Mouse (Mus musculus) thymus, postnatal 0 days (tissue): ENCODE results near the gene Olfr744. TPM values are rescaled to one million over a fixed set of nuclear protein-coding genes. Genes with fewer than 3 reads are reported as not detected.
"Not testable (repeated sequence)": the region's sequence is repeated elsewhere in the genome, so short reads cannot be mapped to it uniquely, and the experiment has no call there.

ENCODE experiments used
- DNase-seq: peaks from one replicate; pipeline ENCODE4 v3.0.0-alpha.2; 2015; ENCODE audit warnings: low spot score
- polyA plus RNA-seq: library from polyadenylated mRNA; unstranded; fragments of >200 nt; fragmentation: Nextera tagmentation; extraction: Ambion mirVana; gene quantifications from 2 replicates; pipeline ENCODE4 v1.2.1, GENCODE M21; 2015

The Olfr744 gene
- polyA plus RNA-seq: not detected in 2 replicates

GRCm38 (mm10) chr14:50614579-50614978 is at the start of gene Olfr744:
Gene Olfr744 (plus strand): TSS chr14:50614879.
- DNase-seq: no peak

GRCm38 (mm10) chr14:50573056-50573455 is 41.6 kb upstream of the Olfr744 start:
- not testable (repeated sequence) for DNase-seq

- DNase-seq: no peak
Observed at GRCm38 (mm10) chr14:50639088-50639487, 24.4 kb downstream of the Olfr744 start, which contains the start of gene Olfr745. Gene Olfr745 (plus strand): TSS chr14:50639388.

- DNase-seq: no peak
Observed at GRCm38 (mm10) chr14:50646783-50647182, 32.1 kb downstream of the Olfr744 start, which contains the start of gene Olfr746. Gene Olfr746 (plus strand): TSS chr14:50647083.

Other genes with a start within 250 kb of the Olfr744 start
- gene Olfr736, start 233.7 kb upstream of the Olfr744 start, polyA plus RNA-seq: not detected in 2 replicates
- not detected in 2 replicates for gene Olfr738, start 207.3 kb upstream of the Olfr744 start, polyA plus RNA-seq
- gene Olfr739, start 196.3 kb upstream of the Olfr744 start, polyA plus RNA-seq: not detected in 2 replicates
- gene Olfr740, start 169.3 kb upstream of the Olfr744 start, polyA plus RNA-seq: not detected in 2 replicates
- not detected in 2 replicates for gene Olfr741, start 142.1 kb upstream of the Olfr744 start, polyA plus RNA-seq
- not detected in 2 replicates for gene Olfr742, start 111.3 kb upstream of the Olfr744 start, polyA plus RNA-seq
- not detected in 2 replicates for gene Olfr743, start 93.0 kb upstream of the Olfr744 start, polyA plus RNA-seq
- gene Olfr745, start 24.5 kb downstream of the Olfr744 start, polyA plus RNA-seq: not detected in 2 replicates
- gene Olfr746, start 32.2 kb downstream of the Olfr744 start, polyA plus RNA-seq: not detected in 2 replicates
- not detected in 2 replicates for gene Olfr747, start 78.3 kb downstream of the Olfr744 start, polyA plus RNA-seq
- not detected in 2 replicates for gene Olfr748, start 92.5 kb downstream of the Olfr744 start, polyA plus RNA-seq
- gene Olfr749, start 130.2 kb downstream of the Olfr744 start, polyA plus RNA-seq: not detected in 2 replicates
- gene Ttc5, start 170.6 kb downstream of the Olfr744 start, polyA plus RNA-seq: 72.4 and 80.8 TPM in 2 replicates
- not detected in 2 replicates for gene Ccnb1ip1, start 192.9 kb downstream of the Olfr744 start, polyA plus RNA-seq
- gene Parp2, start 193.0 kb downstream of the Olfr744 start, polyA plus RNA-seq: 54.8 and 58.9 TPM in 2 replicates